Mouse (Mus musculus) erythroblast, adult 5-6 weeks (primary cell): ENCODE measurements around the gene Myf6. TPM values are rescaled to one million over a fixed set of nuclear protein-coding genes. Genes with fewer than 3 reads are reported as not detected.

ENCODE experiments used
- ATAC-seq: replicated peaks from 2 replicates; pipeline ENCODE4 v1.8.0; 2016; ENCODE audit warnings: moderate number of reproducible peaks, mild to moderate bottlenecking, moderate TSS enrichment, inconsistent platforms; ENCODE audit not compliant: poor library complexity, low FRiP score, severe bottlenecking
- total RNA-seq, 2 experiments: library from RNA; stranded (forward) in 1 of 2; stranded (reverse) in 1 of 2; fragments of 150-400 nt in 1 of 2; fragments of 200-764, 138-1000 nt in 1 of 2; gene quantifications; 2 replicates each; pipeline versions ENCODE4 v1.2.3 to v1.2.4; 2015 to 2017; ENCODE audit warnings: low replicate concordance in 2 of 2

Myf6 gene
- total RNA-seq, 2 experiments from 2014 or later: not detected

GRCm38 (mm10) chr10:107449496-107450330 is 44.8 kb downstream of the Myf6 start:
- no peak for ATAC-seq

Other genes starting within 250 kb of the Myf6 start
- not detected in 2 replicates for gene Lin7a, start 223.1 kb downstream of the Myf6 start, total RNA-seq (2015; ENCODE audit: low replicate concordance)
- not detected in 2 replicates for gene Lin7a, start 223.1 kb downstream of the Myf6 start, total RNA-seq (2017; ENCODE audit: low replicate concordance)
- not detected in 2 replicates for gene Myf5, start 8.6 kb downstream of the Myf6 start, total RNA-seq (2015; ENCODE audit: low replicate concordance)
- not detected in 2 replicates for gene Myf5, start 8.6 kb downstream of the Myf6 start, total RNA-seq (2017; ENCODE audit: low replicate concordance)
- not detected in 2 replicates for gene Ptprq, start 225.3 kb upstream of the Myf6 start, total RNA-seq (2015; ENCODE audit: low replicate concordance)
- gene Ptprq, start 225.3 kb upstream of the Myf6 start, total RNA-seq (2017; ENCODE audit: low replicate concordance): not detected in 2 replicates